Mouse (Mus musculus): Measurements from ENCODE around the gene Dcaf7. TPM values are rescaled to one million over a fixed set of nuclear protein-coding genes. Genes with fewer than 3 reads are reported as not detected.

Gene Dcaf7
- total RNA-seq, 2 experiments from 2014 or later, result 60.9 to 66.5 TPM

Other genes starting within 250 kb of the Dcaf7 start
- gene Cyb561, start 83.5 kb upstream of the Dcaf7 start, total RNA-seq (2021), result 1 to 10 TPM; 6.0 to 6.4 TPM
- gene Ace, start 68.9 kb upstream of the Dcaf7 start, total RNA-seq (2021), result 10 to 100 TPM; 15.5 to 17.7 TPM
- not detected for gene Ace3, start 42.2 kb upstream of the Dcaf7 start, total RNA-seq (2021)
- under 1 TPM; 0.19 to 0.45 TPM for gene Kcnh6, start 28.7 kb upstream of the Dcaf7 start, total RNA-seq (2021)
- gene Taco1, start 29.2 kb downstream of the Dcaf7 start, total RNA-seq (2021), result 10 to 100 TPM; 41.1 to 41.5 TPM
- gene Map3k3, start 47.7 kb downstream of the Dcaf7 start, total RNA-seq (2021), result 10 to 100 TPM; 55.6 to 55.8 TPM
- not detected for gene Gm10840, start 124.0 kb downstream of the Dcaf7 start, total RNA-seq (2021)
- 10 to 100 TPM; 21.6 to 21.8 TPM for gene Limd2, start 124.0 kb downstream of the Dcaf7 start, total RNA-seq (2021)
- 10 to 100 TPM; 12.5 to 13.4 TPM for gene Strada, start 165.3 kb downstream of the Dcaf7 start, total RNA-seq (2021)
- 10 to 100 TPM; 75.3 to 77.2 TPM for gene Ccdc47, start 179.5 kb downstream of the Dcaf7 start, total RNA-seq (2021)
- 10 to 100 TPM; 42.8 to 44.2 TPM for gene Ddx42, start 180.1 kb downstream of the Dcaf7 start, total RNA-seq (2021)
- 10 to 100 TPM; 28.4 to 29.8 TPM for gene Ftsj3, start 219.2 kb downstream of the Dcaf7 start, total RNA-seq (2021)
- 100 to 1,000 TPM; 112 TPM for gene Psmc5, start 219.3 kb downstream of the Dcaf7 start, total RNA-seq (2021)
- gene Smarcd2, start 236.1 kb downstream of the Dcaf7 start, total RNA-seq (2021), result 10 to 100 TPM; 20.2 to 20.3 TPM
- not detected for gene Tcam1, start 239.8 kb downstream of the Dcaf7 start, total RNA-seq (2021)